Mouse (Mus musculus) skeletal muscle tissue, adult 2 months (tissue): ENCODE results near the gene Tyrp1.

Experiments used
- DNase-seq: peaks from one replicate; pipeline ENCODE4 v3.0.0-alpha.2; 2012; ENCODE audit warnings: low read depth, low spot score

Tyrp1 gene

DNA sequence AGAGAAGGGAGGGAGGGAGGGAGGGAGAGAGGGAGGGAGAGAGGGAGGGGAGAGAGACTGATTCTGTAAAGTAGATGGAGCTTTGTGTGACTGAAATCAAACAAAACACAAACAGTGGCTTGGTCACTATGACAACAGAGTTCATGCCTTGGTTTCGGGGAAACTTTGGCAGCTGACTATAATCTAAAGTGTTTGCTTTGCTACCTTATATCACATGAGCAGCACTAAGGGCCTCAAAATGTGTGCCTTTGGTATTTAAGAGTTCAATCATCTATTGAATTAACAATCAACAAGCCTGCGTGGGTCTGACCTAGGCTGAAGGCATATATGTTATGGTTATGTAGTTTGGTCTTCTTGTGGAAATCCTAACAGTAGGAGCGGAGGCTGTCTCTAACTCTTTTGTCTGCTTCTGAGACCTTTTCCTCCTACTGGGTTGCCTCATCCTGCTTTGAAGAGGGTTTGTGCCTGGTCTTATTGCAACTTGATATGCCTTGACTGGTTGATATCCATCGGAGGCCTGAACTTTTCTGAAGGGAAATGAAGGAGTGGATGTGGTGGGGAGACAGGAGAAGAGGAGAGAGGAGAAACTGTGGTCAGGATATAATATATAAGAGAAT, 61.5 kb downstream of the Tyrp1 start:
- DNase-seq = no peak
